27 mouse cellular contexts compared by ENCODE assay signal in genomic region chr9:54664358-54664757, GRCm38 (mm10). TPM values are rescaled to one million over a fixed set of nuclear protein-coding genes. Genes with fewer than 3 reads are reported as not detected.
DNase-seq lines count a peak whose midpoint lies in the region; TF ChIP-seq lines count a peak whose summit lies in the region.
"Had no signal": no experiment of that assay in that cellular context is flagged by ENCODE, and none has a peak within 500 bp of the region (broad histone marks: within the 10 kb centered on the region; RNA-seq: fewer than 3 reads in every experiment).

No protein-coding gene starts in this region.

- intact Hi-C loops in gastrocnemius, postnatal 36 days (cut with DNase I), result no loop called here

- H3K27me3 ChIP-seq in testis, adult 2 months (ENCODE audit: control insufficient read depth, insufficient read depth, low read length), result no peaks in the 10 kb centered on the region
- H3K27me3 ChIP-seq: embryonic facial prominence, embryonic 15.5 days; forebrain, embryonic 13.5 days; heart, embryonic 12.5 days; limb, embryonic 15.5 days; liver, embryonic 13.5 days; neural tube, embryonic 13.5 days had no signal

- no peak for TF ChIP-seq CTCF in layer of hippocampus, adult 2 months (conservative IDR thresholded peaks at IDR 0.05)
- no peak for TF ChIP-seq CTCF in testis, adult 2 months (IDR thresholded peaks at IDR 0.05; ENCODE audit: control insufficient read depth, insufficient read depth, insufficient replicate concordance, low read depth, low read length)

- H3K4me3 ChIP-seq in layer of hippocampus, adult 2 months, result no peak overlapping the region; the same call in 1 of the 2 replicates
- no peak overlapping the region for H3K4me3 ChIP-seq in testis, adult 2 months (ENCODE audit: control insufficient read depth, low read depth, low read length)
- H3K4me3 ChIP-seq: embryonic facial prominence, embryonic 10.5 days; embryonic facial prominence, embryonic 15.5 days; forebrain, embryonic 13.5 days; heart, adult 2 months; heart, embryonic 12.5 days; limb, embryonic 10.5 days; limb, embryonic 15.5 days; liver, embryonic 13.5 days; neural tube, embryonic 13.5 days had no signal

- no peaks in the 10 kb centered on the region for H3K36me3 ChIP-seq in testis, adult 2 months (ENCODE audit: control insufficient read depth, insufficient read depth, low read length)
- H3K36me3 ChIP-seq: embryonic facial prominence, embryonic 10.5 days; embryonic facial prominence, embryonic 15.5 days; heart, embryonic 12.5 days; limb, embryonic 10.5 days; limb, embryonic 15.5 days; liver, embryonic 13.5 days; neural tube, embryonic 13.5 days had no signal

- no peak; the same call in 1 of the 2 replicates for TF ChIP-seq POLR2A in testis, adult 2 months (IDR thresholded peaks at IDR 0.05; ENCODE audit: control insufficient read depth, low read depth, low read length)

- DNase-seq in layer of hippocampus, adult 11-12 months (ENCODE audit: low spot score), result peak; percentile 34
- DNase-seq in layer of hippocampus, adult 9-10 months (ENCODE audit: low spot score), result no peak
- peak; percentile 13 for DNase-seq in right cerebral cortex, adult 18-20 months
- DNase-seq in right cerebral cortex, postnatal 14 days, result no peak
- DNase-seq in layer of hippocampus, adult 2 months (ENCODE audit: low spot score in 2 of 2), result no peak
- DNase-seq in gastrocnemius, postnatal 36 days, result no peak
- no peak for DNase-seq in gastrocnemius, postnatal 10 days
- DNase-seq: adrenal gland, adult 8-10 months; B cell, adult 2 months; cerebellum, adult 11 months; cerebellum, adult 9-11 months; heart, adult 2 months; kidney, adult 8-10 months; kidney, postnatal 4 days; liver, embryonic 13.5 days; lung, adult 18-20 months; lung, postnatal 36 days; thymus, postnatal 14 days had no signal

- H3K27ac ChIP-seq in layer of hippocampus, adult 2 months, result peak overlapping the region; percentile 67; the same call in 1 of the 2 replicates
- H3K27ac ChIP-seq in testis, adult 2 months (ENCODE audit: control insufficient read depth, insufficient read depth, low read depth, low read length), result peak overlapping the region; percentile 79
- H3K27ac ChIP-seq: embryonic facial prominence, embryonic 10.5 days; embryonic facial prominence, embryonic 15.5 days; forebrain, embryonic 13.5 days; heart, adult 2 months; kidney, postnatal 0 days; limb, embryonic 10.5 days; limb, embryonic 15.5 days; liver, embryonic 13.5 days; neural tube, embryonic 13.5 days had no signal

- peaks cover 9% of the 10 kb centered on the region for H3K4me1 ChIP-seq in testis, adult 2 months (ENCODE audit: control insufficient read depth, insufficient read depth, low read length)

RNA-seq across cellular contexts. Expression of gene Acsbg1, which starts 2.7 kb away (rescaled TPM):
- 100 to 1,000 TPM; 106 to 111 TPM for total RNA-seq in layer of hippocampus, adult 2 months (2021)
- 91.8 and 114 TPM in 2 replicates for polyA plus RNA-seq in testis, adult 2 months (2012; rRNA removed)
- under 1 TPM; 0.17 to 0.61 TPM for total RNA-seq in gastrocnemius, postnatal 36 days (2021)
- under 1 TPM; 0.93 to 0.96 TPM for total RNA-seq in gastrocnemius, postnatal 10 days (2021)

RNA-seq across cellular contexts. Expression of gene Dnaja4, which starts 34.3 kb away (rescaled TPM):
- 10 to 100 TPM; 44.9 to 48.0 TPM for total RNA-seq in layer of hippocampus, adult 2 months (2021)
- polyA plus RNA-seq in testis, adult 2 months (2012; rRNA removed), result 129 and 142 TPM in 2 replicates
- total RNA-seq in gastrocnemius, postnatal 36 days (2021), result 10 to 100 TPM; 52.8 to 57.2 TPM
- 10 to 100 TPM; 42.3 to 48.3 TPM for total RNA-seq in gastrocnemius, postnatal 10 days (2021)

Comparison
In these comparisons a context has a peak if more than half of its experiments do, and no peak if none do; other contexts are left out.
1. DNase-seq: peak in layer of hippocampus, adult 11-12 months (single experiment) and right cerebral cortex, adult 18-20 months (single experiment); none in layer of hippocampus, adult 9-10 months (single experiment), right cerebral cortex, postnatal 14 days (single experiment), layer of hippocampus, adult 2 months (0 of 2), gastrocnemius, postnatal 36 days (0 of 2) and gastrocnemius, postnatal 10 days (single experiment).
2. RNA of gene Acsbg1, which starts 2.7 kb away (total RNA-seq): 106 to 111 TPM in layer of hippocampus, adult 2 months; 0.93 to 0.96 TPM in gastrocnemius, postnatal 10 days and 0.17 to 0.61 TPM in gastrocnemius, postnatal 36 days; every median in the first group is over 10 times any median in the second.